Mouse (Mus musculus): ENCODE measurements at regions not wholly inside any gene's neighbourhood (a gene's known extent, or its start where the extent isn't known, plus 50 kb on each side); places are given as distances from the start of the nearest gene placed in this dataset.
A peak's percentile ranks its signal among the peaks of the same experiment; 100 is the strongest.

GRCm38 (mm10) chr15:58718282-58718681 is 170.8 kb upstream of the Gm49356 start:
- H3K9me3 ChIP-seq (replicated peaks), result no peaks in the 10 kb centered on the region
- peak; percentile 60; the same call in 1 of the 2 replicates for ATAC-seq
- H3K9ac ChIP-seq, result no peak overlapping the region
- H3K4me1 ChIP-seq, result 0 out of 2 replicates have a peak, but pooled peaks cover 7% of the 10 kb centered on the region
- no peaks in the 10 kb centered on the region for H3K36me3 ChIP-seq
- H3K27me3 ChIP-seq (replicated peaks), result peaks cover 24% of the 10 kb centered on the region
- no peak overlapping the region for H3K4me2 ChIP-seq
- WGBS (ENCODE audit: insufficient replicate concordance), result 62% methylated on average over 7 of the region's 7 CpGs
- no peak overlapping the region for H3K4me3 ChIP-seq
- H3K27ac ChIP-seq, result no peak overlapping the region

- H3K4me3 ChIP-seq, result no peak overlapping the region
- 0 out of 2 replicates have a peak, but pooled peaks cover 7% of the 10 kb centered on the region for H3K4me1 ChIP-seq
- H3K4me2 ChIP-seq, result no peak overlapping the region
- H3K27me3 ChIP-seq (replicated peaks), result peaks cover 13% of the 10 kb centered on the region
- no peaks in the 10 kb centered on the region for H3K36me3 ChIP-seq
- no peak for ATAC-seq
- H3K9me3 ChIP-seq (replicated peaks), result no peaks in the 10 kb centered on the region
- 68% methylated on average over 6 of the region's 6 CpGs for WGBS (ENCODE audit: insufficient replicate concordance)
- no peak overlapping the region for H3K27ac ChIP-seq
- no peak overlapping the region for H3K9ac ChIP-seq
These were observed 169.7 kb upstream of the Gm49356 start for GRCm38 (mm10) chr15:58719410-58719809.

GRCm38 (mm10) chr15:58727041-58727440 is 162.1 kb upstream of the Gm49356 start:
- WGBS (ENCODE audit: insufficient replicate concordance), result 60% methylated on average over 4 of the region's 4 CpGs
- Histone ChIP-seq H3K27me3 (replicated peaks) (0 out of 2 replicates have a peak, but pooled peaks cover 9% of the 10 kb centered on the region), H3K4me1 (no peaks in the 10 kb centered on the region), H3K9me3 (replicated peaks) (no peaks in the 10 kb centered on the region), H3K9ac (no peak overlapping the region), H3K27ac (no peak overlapping the region), H3K36me3 (no peaks in the 10 kb centered on the region), H3K4me3 (no peak overlapping the region), H3K4me2 (no peak overlapping the region)
- ATAC-seq, result no peak

GRCm38 (mm10) chr15:58728264-58728663 is 160.8 kb upstream of the Gm49356 start:
- H3K4me3 ChIP-seq, result no peak overlapping the region
- H3K9ac ChIP-seq, result no peak overlapping the region
- H3K9me3 ChIP-seq (replicated peaks), result no peaks in the 10 kb centered on the region
- no peak overlapping the region for H3K4me2 ChIP-seq
- no peaks in the 10 kb centered on the region for H3K36me3 ChIP-seq
- ATAC-seq, result no peak
- no peaks in the 10 kb centered on the region for H3K4me1 ChIP-seq
- no peak overlapping the region for H3K27ac ChIP-seq
- WGBS (ENCODE audit: insufficient replicate concordance), result 70% methylated on average over 2 of the region's 2 CpGs
- peaks cover 16% of the 10 kb centered on the region; the same call in 1 of the 2 replicates for H3K27me3 ChIP-seq (replicated peaks)

DNA sequence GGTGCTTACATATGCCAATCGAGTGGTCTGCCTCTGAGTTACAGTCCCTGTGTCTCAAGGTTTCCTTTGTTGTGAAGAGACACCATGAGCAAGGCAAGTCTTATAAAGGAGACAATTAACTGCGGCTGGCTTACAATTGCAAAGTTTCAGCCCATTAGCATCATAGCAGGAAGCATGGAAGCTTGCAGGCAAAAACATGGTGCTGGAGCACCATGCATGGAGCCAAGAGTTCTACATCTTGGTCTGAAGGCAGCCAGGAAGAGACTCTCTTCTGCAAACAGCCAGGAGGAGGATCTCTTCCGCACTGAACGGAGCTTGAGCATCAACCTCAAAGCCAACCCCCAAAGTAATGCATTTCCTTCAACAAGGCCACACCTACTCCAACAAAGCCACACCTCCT is 158.2 kb upstream of the Gm49356 start:
- no peak for ATAC-seq
- peaks cover 34% of the 10 kb centered on the region for H3K27me3 ChIP-seq (replicated peaks)
- 54% methylated on average over 4 of the region's 4 CpGs for WGBS (ENCODE audit: insufficient replicate concordance)

DNA sequence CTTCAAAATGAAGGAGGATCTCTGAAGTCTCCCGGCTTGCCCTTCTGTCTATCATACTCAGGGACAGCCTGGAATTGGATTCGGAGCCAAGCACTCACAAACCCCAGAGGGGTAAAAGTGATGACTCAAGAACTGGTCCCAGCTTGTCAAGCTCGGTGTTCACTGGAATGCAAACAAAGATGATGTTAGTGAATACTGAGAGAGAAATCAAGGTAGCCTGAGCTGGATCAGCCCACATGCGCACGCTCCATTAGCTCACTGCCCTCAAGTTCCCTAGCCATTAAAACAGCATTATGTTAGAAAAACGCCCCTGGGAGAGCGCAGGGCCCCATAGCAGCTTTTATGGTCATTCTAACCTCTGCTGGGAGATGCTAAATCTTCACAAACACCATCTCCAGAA is 157.8 kb upstream of the Gm49356 start:
- Histone ChIP-seq H3K36me3 (no peaks in the 10 kb centered on the region), H3K27ac (no peak overlapping the region), H3K9me3 (replicated peaks) (no peaks in the 10 kb centered on the region), H3K27me3 (replicated peaks) (peaks cover 34% of the 10 kb centered on the region), H3K4me3 (no peak overlapping the region), H3K9ac (no peak overlapping the region), H3K4me2 (no peak overlapping the region), H3K4me1 (peaks cover 4% of the 10 kb centered on the region)
- no peak for ATAC-seq
- WGBS (ENCODE audit: insufficient replicate concordance), result 72% methylated on average over 7 of the region's 7 CpGs

More for the DNA sequence above, 158.2 kb upstream of the Gm49356 start:
- Histone ChIP-seq H3K4me3 (no peak overlapping the region), H3K4me2 (no peak overlapping the region), H3K27ac (no peak overlapping the region), H3K36me3 (no peaks in the 10 kb centered on the region), H3K9me3 (replicated peaks) (no peaks in the 10 kb centered on the region), H3K9ac (no peak overlapping the region), H3K4me1 (peaks cover 4% of the 10 kb centered on the region)

- Histone ChIP-seq H3K27ac (no peak overlapping the region), H3K36me3 (no peaks in the 10 kb centered on the region)
These were observed 157.0 kb upstream of the Gm49356 start for GRCm38 (mm10) chr15:58731952-58732642.

More at GRCm38 (mm10) chr15:58731952-58732642, 157.0 kb upstream of the Gm49356 start:
- H3K27me3 ChIP-seq (replicated peaks), result peaks cover 35% of the 10 kb centered on the region
- 39% methylated on average over 13 of the region's 13 CpGs for WGBS (ENCODE audit: insufficient replicate concordance)
- no peak for ATAC-seq
- H3K9ac ChIP-seq, result no peak overlapping the region
- H3K4me1 ChIP-seq, result peaks cover 4% of the 10 kb centered on the region
- no peaks in the 10 kb centered on the region for H3K9me3 ChIP-seq (replicated peaks)
- no peak overlapping the region for H3K4me2 ChIP-seq
- no peak overlapping the region for H3K4me3 ChIP-seq

Measured in liver, embryonic 12.5 days (tissue).